Mouse (Mus musculus) 416B (cell line): ENCODE data around the gene Gm8653.
"Not testable (repeated sequence)": the region's sequence is repeated elsewhere in the genome, so short reads cannot be mapped to it uniquely, and the experiment has no call there.

Experiments
- DNase-seq: peaks from one replicate; pipeline ENCODE4 v3.0.0; 2011; ENCODE audit warnings: low read depth

Gm8653 gene

GRCm38 (mm10) chr7:22201164-22201563, at the start of gene Gm8653:
Gene Gm8653 (minus strand): TSS chr7:22201264.
- not testable (repeated sequence) for DNase-seq

- not testable (repeated sequence) for DNase-seq
Measured at GRCm38 (mm10) chr7:22229384-22229783, 28.3 kb upstream of the Gm8653 start, which contains the start of gene Gm8453. Gene Gm8453 (minus strand): TSS chr7:22229484.

GRCm38 (mm10) chr7:22189077-22189476, 12.0 kb downstream of the Gm8653 start, which contains the start of gene Vmn1r143:
Gene Vmn1r143 (plus strand): TSS chr7:22189377.
- not testable (repeated sequence) for DNase-seq

- not testable (repeated sequence) for DNase-seq
Measured at GRCm38 (mm10) chr7:22163935-22164334, 37.1 kb downstream of the Gm8653 start, which contains the start of gene Vmn1r142. Gene Vmn1r142 (minus strand): TSS chr7:22164035.
